Mouse (Mus musculus) erythroblast, embryonic 14.5 days (primary cell): ENCODE results near the gene Polk.

Experiments used
- GATA1 ChIP-seq: IDR thresholded peaks from 2 replicates; pipeline ENCODE4 v1.6.1; 2012; ENCODE audit warnings: low read length, inconsistent platforms, mixed read lengths
- TAL1 ChIP-seq: IDR thresholded peaks from 3 replicates; pipeline ENCODE4 v1.6.1; 2012; ENCODE audit warnings: low read length, inconsistent platforms, mixed read lengths

- no peak for TF ChIP-seq TAL1
- no peak for TF ChIP-seq GATA1
These were observed 107.5 kb downstream of the Polk start for GRCm38 (mm10) chr13:96434899-96435331.
